Mouse (Mus musculus): ENCODE data around the gene Vps52. TPM values are rescaled to one million over a fixed set of nuclear protein-coding genes. Genes with fewer than 3 reads are reported as not detected.
"Not testable (repeated sequence)": the region's sequence is repeated elsewhere in the genome, so short reads cannot be mapped to it uniquely, and the experiment has no call there.

The Vps52 gene
- polyA plus RNA-seq, 1 experiment from 2014 or later: 43.8 TPM

GRCm38 (mm10) chr17:33979512-33980050, 24.0 kb downstream of the Vps52 start:
- no peak overlapping the region for H3K27ac ChIP-seq (ENCODE audit: low read depth, low read length)
- no peaks in the 10 kb centered on the region for H3K36me3 ChIP-seq (ENCODE audit: control insufficient read depth, insufficient read depth, low read length)
- H3K4me2 ChIP-seq (ENCODE audit: low read depth): no peak overlapping the region
- ATAC-seq (ENCODE audit: insufficient read depth, low FRiP score, low TSS enrichment) (no peak), DNase-seq (ENCODE audit: low spot score) (no peak)
- no peak overlapping the region for H3K9ac ChIP-seq (ENCODE audit: low read length)
- H3K4me3 ChIP-seq (ENCODE audit: low read depth, low read length): no peak overlapping the region
- no peaks in the 10 kb centered on the region for H3K9me3 ChIP-seq (ENCODE audit: control insufficient read depth, low read length)
- peaks cover 30% of the 10 kb centered on the region for H3K27me3 ChIP-seq (ENCODE audit: control insufficient read depth, insufficient read depth, low read length)
- 76% methylated on average over 6 of the region's 6 CpGs for WGBS
- no peaks in the 10 kb centered on the region for H3K4me1 ChIP-seq (ENCODE audit: control insufficient read depth, insufficient read depth, low read length)

DNA sequence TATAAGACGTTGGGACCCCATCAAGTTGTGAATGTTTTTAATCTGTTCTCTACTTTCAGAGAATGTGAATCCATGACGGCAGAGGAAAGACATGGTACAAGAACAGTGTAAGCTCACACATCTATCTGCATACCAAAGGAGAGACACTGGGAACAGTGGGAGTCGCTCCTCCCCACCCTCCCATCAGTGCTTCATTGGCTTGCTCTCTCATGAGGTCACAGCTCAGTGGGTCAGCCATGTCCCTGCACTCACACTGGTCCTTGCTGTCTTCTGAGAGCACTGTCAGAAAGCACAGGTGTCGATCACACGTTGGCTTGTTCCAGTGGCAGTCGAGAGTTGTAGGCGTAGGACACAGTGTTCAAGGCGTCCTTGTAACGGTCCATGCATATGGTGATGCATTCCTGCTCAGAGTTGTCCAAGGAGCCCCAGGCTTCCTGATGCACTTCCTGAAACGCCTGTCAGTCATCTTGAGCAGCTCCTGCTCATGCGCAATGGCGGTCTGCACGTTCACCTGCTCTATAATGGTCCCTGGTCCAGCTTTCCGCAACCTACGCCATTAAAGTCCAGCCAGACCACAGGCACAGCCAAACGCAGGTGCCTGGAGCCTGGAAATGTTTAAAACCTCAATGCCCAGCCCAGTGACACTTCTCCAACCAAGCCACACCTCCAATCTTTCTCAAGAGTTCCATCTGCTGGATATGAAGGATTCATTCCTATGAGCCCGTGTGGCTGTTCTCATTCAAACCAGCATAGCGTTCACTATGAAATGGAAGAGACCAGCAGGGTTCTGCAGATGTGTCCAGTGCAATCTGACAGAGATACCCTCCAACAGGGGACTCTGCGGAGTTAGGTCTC, 24.8 kb downstream of the Vps52 start:
- H3K9me3 ChIP-seq (ENCODE audit: control insufficient read depth, low read length): no peaks in the 10 kb centered on the region
- no peak overlapping the region for H3K4me3 ChIP-seq (ENCODE audit: low read depth, low read length)
- H3K4me1 ChIP-seq (ENCODE audit: control insufficient read depth, insufficient read depth, low read length): no peaks in the 10 kb centered on the region
- H3K4me2 ChIP-seq (ENCODE audit: low read depth): no peak overlapping the region
- 76% methylated on average over 19 of the region's 19 CpGs for WGBS
- no peak overlapping the region for H3K27ac ChIP-seq (ENCODE audit: low read depth, low read length)
- no peaks in the 10 kb centered on the region for H3K36me3 ChIP-seq (ENCODE audit: control insufficient read depth, insufficient read depth, low read length)
- no peak overlapping the region for H3K9ac ChIP-seq (ENCODE audit: low read length)
- H3K27me3 ChIP-seq (ENCODE audit: control insufficient read depth, insufficient read depth, low read length): peaks cover 30% of the 10 kb centered on the region
- DNase-seq (ENCODE audit: low spot score): no peak
- ATAC-seq (ENCODE audit: insufficient read depth, low FRiP score, low TSS enrichment): 0 out of 2 replicates have a peak, but pooled peaks have one; percentile 1

GRCm38 (mm10) chr17:33981192-33981909, 25.7 kb downstream of the Vps52 start:
- Histone ChIP-seq H3K4me3 (ENCODE audit: low read depth, low read length) (peak overlapping the region; percentile 33), H3K4me2 (ENCODE audit: low read depth) (peak overlapping the region; percentile 41), H3K27me3 (ENCODE audit: control insufficient read depth, insufficient read depth, low read length) (peaks cover 30% of the 10 kb centered on the region), H3K9ac (ENCODE audit: low read length) (peak overlapping the region; percentile 61), H3K27ac (ENCODE audit: low read depth, low read length) (peak overlapping the region; percentile 49)
- 1% methylated on average over 27 of the region's 27 CpGs for WGBS
- DNase-seq (ENCODE audit: low spot score) (peak; percentile 93), ATAC-seq (ENCODE audit: insufficient read depth, low FRiP score, low TSS enrichment) (peak; percentile 93)
- H3K4me1 ChIP-seq (ENCODE audit: control insufficient read depth, insufficient read depth, low read length); H3K36me3 ChIP-seq (ENCODE audit: control insufficient read depth, insufficient read depth, low read length); H3K9me3 ChIP-seq (ENCODE audit: control insufficient read depth, low read length): not testable (repeated sequence)

GRCm38 (mm10) chr17:33982136-33982535, 26.5 kb downstream of the Vps52 start:
- H3K4me1 ChIP-seq (ENCODE audit: control insufficient read depth, insufficient read depth, low read length); H3K9ac ChIP-seq (ENCODE audit: low read length); H3K27ac ChIP-seq (ENCODE audit: low read depth, low read length); H3K4me3 ChIP-seq (ENCODE audit: low read depth, low read length); H3K9me3 ChIP-seq (ENCODE audit: control insufficient read depth, low read length); ATAC-seq (ENCODE audit: insufficient read depth, low FRiP score, low TSS enrichment); H3K36me3 ChIP-seq (ENCODE audit: control insufficient read depth, insufficient read depth, low read length): not testable (repeated sequence)
- DNase-seq (ENCODE audit: low spot score): peak; percentile 69
- Histone ChIP-seq H3K4me2 (ENCODE audit: low read depth) (peak overlapping the region; percentile 41; the same call in 1 of the 2 replicates), H3K27me3 (ENCODE audit: control insufficient read depth, insufficient read depth, low read length) (peaks cover 24% of the 10 kb centered on the region)
- whole genome bisulfite sequencing: 11% methylated on average over 8 of the region's 8 CpGs

GRCm38 (mm10) chr17:33991788-33992664, 36.4 kb downstream of the Vps52 start:
- H3K36me3 ChIP-seq (ENCODE audit: control insufficient read depth, insufficient read depth, low read length): no peaks in the 10 kb centered on the region
- H3K27me3 ChIP-seq (ENCODE audit: control insufficient read depth, insufficient read depth, low read length): no peaks in the 10 kb centered on the region
- H3K27ac ChIP-seq (ENCODE audit: low read depth, low read length): no peak overlapping the region
- no peaks in the 10 kb centered on the region for H3K9me3 ChIP-seq (ENCODE audit: control insufficient read depth, low read length)
- no peak overlapping the region for H3K4me3 ChIP-seq (ENCODE audit: low read depth, low read length)
- DNase-seq (ENCODE audit: low spot score) (peak; percentile 75), ATAC-seq (ENCODE audit: insufficient read depth, low FRiP score, low TSS enrichment) (no peak)
- no peak overlapping the region for H3K4me2 ChIP-seq (ENCODE audit: low read depth)
- no peak overlapping the region for H3K9ac ChIP-seq (ENCODE audit: low read length)
- H3K4me1 ChIP-seq (ENCODE audit: control insufficient read depth, insufficient read depth, low read length): no peaks in the 10 kb centered on the region
- WGBS: 32% methylated on average over 10 of the region's 10 CpGs

DNA sequence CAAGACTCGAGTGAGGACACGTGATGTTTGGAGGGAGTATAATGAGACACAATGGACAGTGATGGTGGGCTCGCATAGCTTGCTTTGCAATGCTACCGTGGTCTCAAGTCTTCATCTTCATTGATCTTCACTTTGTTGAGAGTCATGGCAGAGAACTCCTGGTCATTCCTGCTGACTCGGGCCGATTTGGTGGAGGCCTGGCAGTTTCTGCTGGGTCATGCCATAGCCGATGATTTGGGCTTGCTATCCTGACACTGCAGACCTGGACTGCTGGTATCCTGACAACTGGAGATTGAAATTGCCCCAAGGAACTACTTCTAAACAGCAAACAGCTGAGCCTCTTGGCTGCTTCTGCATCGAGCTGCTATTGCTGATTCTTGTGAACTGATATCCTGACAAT, 39.3 kb downstream of the Vps52 start:
- H3K4me2 ChIP-seq (ENCODE audit: low read depth): no peak overlapping the region
- DNase-seq (ENCODE audit: low spot score) (no peak), ATAC-seq (ENCODE audit: insufficient read depth, low FRiP score, low TSS enrichment) (no peak)
- no peaks in the 10 kb centered on the region for H3K4me1 ChIP-seq (ENCODE audit: control insufficient read depth, insufficient read depth, low read length)
- no peak overlapping the region for H3K9ac ChIP-seq (ENCODE audit: low read length)
- WGBS: 91% methylated on average over 8 of the region's 8 CpGs
- H3K4me3 ChIP-seq (ENCODE audit: low read depth, low read length): no peak overlapping the region
- H3K9me3 ChIP-seq (ENCODE audit: control insufficient read depth, low read length): no peaks in the 10 kb centered on the region
- no peak overlapping the region for H3K27ac ChIP-seq (ENCODE audit: low read depth, low read length)
- H3K36me3 ChIP-seq (ENCODE audit: control insufficient read depth, insufficient read depth, low read length): no peaks in the 10 kb centered on the region
- H3K27me3 ChIP-seq (ENCODE audit: control insufficient read depth, insufficient read depth, low read length): peaks cover 6% of the 10 kb centered on the region; the same call in 1 of the 2 replicates

DNA sequence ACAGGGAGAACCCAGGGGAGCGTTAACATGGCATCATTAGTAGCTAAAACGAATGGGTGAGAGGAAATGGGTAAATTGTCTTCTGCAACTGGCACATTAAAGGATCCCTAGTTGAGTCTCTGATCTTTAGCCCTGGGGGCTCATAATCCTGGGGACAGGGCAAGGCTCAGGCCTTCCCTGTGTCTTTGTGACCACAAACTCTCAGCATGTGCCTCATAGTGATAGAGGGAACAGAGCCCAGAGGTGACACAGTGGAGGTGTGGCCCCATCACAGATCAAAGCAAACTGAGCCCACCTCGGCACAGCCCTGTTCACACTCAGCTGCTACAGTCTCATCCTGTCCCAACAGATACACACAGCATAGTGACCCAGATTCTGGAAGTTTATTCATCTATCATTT, 40.0 kb downstream of the Vps52 start:
- H3K9me3 ChIP-seq (ENCODE audit: control insufficient read depth, low read length): no peaks in the 10 kb centered on the region
- no peaks in the 10 kb centered on the region for H3K36me3 ChIP-seq (ENCODE audit: control insufficient read depth, insufficient read depth, low read length)
- ATAC-seq (ENCODE audit: insufficient read depth, low FRiP score, low TSS enrichment) (no peak), DNase-seq (ENCODE audit: low spot score) (no peak)
- no peak overlapping the region for H3K4me2 ChIP-seq (ENCODE audit: low read depth)
- H3K27ac ChIP-seq (ENCODE audit: low read depth, low read length): no peak overlapping the region
- peaks cover 10% of the 10 kb centered on the region for H3K27me3 ChIP-seq (ENCODE audit: control insufficient read depth, insufficient read depth, low read length)
- no peaks in the 10 kb centered on the region for H3K4me1 ChIP-seq (ENCODE audit: control insufficient read depth, insufficient read depth, low read length)
- H3K4me3 ChIP-seq (ENCODE audit: low read depth, low read length): no peak overlapping the region
- no peak overlapping the region for H3K9ac ChIP-seq (ENCODE audit: low read length)
- 42% methylated on average over 3 of the region's 3 CpGs for WGBS

- H3K27me3 ChIP-seq (ENCODE audit: control insufficient read depth, insufficient read depth, low read length): peaks cover 12% of the 10 kb centered on the region
- ATAC-seq (ENCODE audit: insufficient read depth, low FRiP score, low TSS enrichment): not testable (repeated sequence)
These were observed 41.4 kb downstream of the Vps52 start for GRCm38 (mm10) chr17:33997025-33997424.

More at GRCm38 (mm10) chr17:33997025-33997424, 41.4 kb downstream of the Vps52 start:
- not testable (repeated sequence) for H3K27ac ChIP-seq (ENCODE audit: low read depth, low read length); H3K4me2 ChIP-seq (ENCODE audit: low read depth); H3K9ac ChIP-seq (ENCODE audit: low read length); H3K9me3 ChIP-seq (ENCODE audit: control insufficient read depth, low read length); H3K36me3 ChIP-seq (ENCODE audit: control insufficient read depth, insufficient read depth, low read length); H3K4me3 ChIP-seq (ENCODE audit: low read depth, low read length); DNase-seq (ENCODE audit: low spot score); H3K4me1 ChIP-seq (ENCODE audit: control insufficient read depth, insufficient read depth, low read length)
- WGBS: 84% methylated on average over 2 of the region's 2 CpGs

Data from neural tube, embryonic 11.5 days (tissue).